Mouse (Mus musculus): ENCODE data around the gene Mras. TPM values are rescaled to one million over a fixed set of nuclear protein-coding genes. Genes with fewer than 3 reads are reported as not detected.

Gene Mras
- polyA plus RNA-seq, 1 experiment from 2014 or later = 6.9 TPM

GRCm38 (mm10) chr9:99357561-99357920, 79.6 kb downstream of the Mras start:
- Histone ChIP-seq H3K36me3 (ENCODE audit: control insufficient read depth, insufficient read depth, low read length) (no peaks in the 10 kb centered on the region), H3K27me3 (replicated peaks; ENCODE audit: control insufficient read depth, insufficient read depth, low read length) (peaks cover 31% of the 10 kb centered on the region), H3K4me3 (ENCODE audit: low read length) (peak overlapping the region; percentile 53), H3K4me2 (ENCODE audit: low read depth, low read length) (peak overlapping the region; percentile 99), H3K9ac (ENCODE audit: low read depth, low read length) (peak overlapping the region; percentile 63), H3K4me1 (ENCODE audit: control insufficient read depth, insufficient read depth, low read length) (peaks cover 6% of the 10 kb centered on the region; the same call in 1 of the 2 replicates), H3K27ac (ENCODE audit: low read length) (no peak overlapping the region), H3K9me3 (ENCODE audit: control insufficient read depth, low read length) (no peaks in the 10 kb centered on the region)
- WGBS = 5% methylated on average over 19 of the region's 19 CpGs
- ATAC-seq = peak; percentile 29

- peaks cover 31% of the 10 kb centered on the region for H3K27me3 ChIP-seq (replicated peaks; ENCODE audit: control insufficient read depth, insufficient read depth, low read length)
- ATAC-seq = no peak
- no peak overlapping the region for H3K27ac ChIP-seq (ENCODE audit: low read length)
- 41% methylated on average over 5 of the region's 5 CpGs for WGBS
- H3K4me1 ChIP-seq (ENCODE audit: control insufficient read depth, insufficient read depth, low read length) = peaks cover 6% of the 10 kb centered on the region; the same call in 1 of the 2 replicates
- no peaks in the 10 kb centered on the region for H3K36me3 ChIP-seq (ENCODE audit: control insufficient read depth, insufficient read depth, low read length)
- H3K9ac ChIP-seq (ENCODE audit: low read depth, low read length) = no peak overlapping the region
- H3K4me2 ChIP-seq (ENCODE audit: low read depth, low read length) = no peak overlapping the region
- H3K4me3 ChIP-seq (ENCODE audit: low read length) = no peak overlapping the region
- H3K9me3 ChIP-seq (ENCODE audit: control insufficient read depth, low read length) = no peaks in the 10 kb centered on the region
Observed at GRCm38 (mm10) chr9:99355971-99356370, 81.2 kb downstream of the Mras start.

- H3K4me2 ChIP-seq (ENCODE audit: low read depth, low read length) = no peak overlapping the region
- WGBS = 61% methylated on average over 5 of the region's 5 CpGs
- H3K36me3 ChIP-seq (ENCODE audit: control insufficient read depth, insufficient read depth, low read length) = no peaks in the 10 kb centered on the region
- peaks cover 6% of the 10 kb centered on the region; the same call in 1 of the 2 replicates for H3K4me1 ChIP-seq (ENCODE audit: control insufficient read depth, insufficient read depth, low read length)
- no peak overlapping the region for H3K4me3 ChIP-seq (ENCODE audit: low read length)
- no peaks in the 10 kb centered on the region for H3K9me3 ChIP-seq (ENCODE audit: control insufficient read depth, low read length)
- H3K27me3 ChIP-seq (replicated peaks; ENCODE audit: control insufficient read depth, insufficient read depth, low read length) = peaks cover 31% of the 10 kb centered on the region
- ATAC-seq = no peak
- H3K9ac ChIP-seq (ENCODE audit: low read depth, low read length) = no peak overlapping the region
- H3K27ac ChIP-seq (ENCODE audit: low read length) = no peak overlapping the region
Observed at GRCm38 (mm10) chr9:99354796-99355195, 82.4 kb downstream of the Mras start.

- H3K4me1 ChIP-seq (ENCODE audit: control insufficient read depth, insufficient read depth, low read length) = peaks cover 6% of the 10 kb centered on the region; the same call in 1 of the 2 replicates
- no peak for ATAC-seq
- no peaks in the 10 kb centered on the region for H3K9me3 ChIP-seq (ENCODE audit: control insufficient read depth, low read length)
- WGBS = 63% methylated on average over 6 of the region's 6 CpGs
- H3K36me3 ChIP-seq (ENCODE audit: control insufficient read depth, insufficient read depth, low read length) = no peaks in the 10 kb centered on the region
- H3K27me3 ChIP-seq (replicated peaks; ENCODE audit: control insufficient read depth, insufficient read depth, low read length) = peaks cover 25% of the 10 kb centered on the region
- H3K27ac ChIP-seq (ENCODE audit: low read length) = no peak overlapping the region
- no peak overlapping the region for H3K4me3 ChIP-seq (ENCODE audit: low read length)
- H3K4me2 ChIP-seq (ENCODE audit: low read depth, low read length) = no peak overlapping the region
- H3K9ac ChIP-seq (ENCODE audit: low read depth, low read length) = no peak overlapping the region
Observed at GRCm38 (mm10) chr9:99353390-99353789, 83.8 kb downstream of the Mras start.

GRCm38 (mm10) chr9:99352964-99353363, 84.2 kb downstream of the Mras start:
- Histone ChIP-seq H3K9me3 (ENCODE audit: control insufficient read depth, low read length) (no peaks in the 10 kb centered on the region), H3K27ac (ENCODE audit: low read length) (no peak overlapping the region), H3K4me1 (ENCODE audit: control insufficient read depth, insufficient read depth, low read length) (peaks cover 6% of the 10 kb centered on the region; the same call in 1 of the 2 replicates), H3K4me3 (ENCODE audit: low read length) (no peak overlapping the region), H3K36me3 (ENCODE audit: control insufficient read depth, insufficient read depth, low read length) (no peaks in the 10 kb centered on the region), H3K4me2 (ENCODE audit: low read depth, low read length) (no peak overlapping the region), H3K9ac (ENCODE audit: low read depth, low read length) (no peak overlapping the region), H3K27me3 (replicated peaks; ENCODE audit: control insufficient read depth, insufficient read depth, low read length) (peaks cover 20% of the 10 kb centered on the region)
- WGBS = 62% methylated on average over 4 of the region's 4 CpGs
- ATAC-seq = no peak

GRCm38 (mm10) chr9:99345351-99345792, 91.8 kb downstream of the Mras start:
- whole genome bisulfite sequencing = 31% methylated on average over 4 of the region's 4 CpGs
- Histone ChIP-seq H3K27ac (ENCODE audit: low read length) (no peak overlapping the region), H3K4me2 (ENCODE audit: low read depth, low read length) (no peak overlapping the region), H3K9ac (ENCODE audit: low read depth, low read length) (no peak overlapping the region), H3K36me3 (ENCODE audit: control insufficient read depth, insufficient read depth, low read length) (no peaks in the 10 kb centered on the region), H3K4me1 (ENCODE audit: control insufficient read depth, insufficient read depth, low read length) (no peaks in the 10 kb centered on the region), H3K4me3 (ENCODE audit: low read length) (no peak overlapping the region), H3K27me3 (replicated peaks; ENCODE audit: control insufficient read depth, insufficient read depth, low read length) (no peaks in the 10 kb centered on the region), H3K9me3 (ENCODE audit: control insufficient read depth, low read length) (no peaks in the 10 kb centered on the region)
- ATAC-seq = no peak

- Histone ChIP-seq H3K4me3 (ENCODE audit: low read length) (no peak overlapping the region), H3K36me3 (ENCODE audit: control insufficient read depth, insufficient read depth, low read length) (no peaks in the 10 kb centered on the region), H3K4me2 (ENCODE audit: low read depth, low read length) (no peak overlapping the region), H3K9me3 (ENCODE audit: control insufficient read depth, low read length) (no peaks in the 10 kb centered on the region), H3K4me1 (ENCODE audit: control insufficient read depth, insufficient read depth, low read length) (no peaks in the 10 kb centered on the region), H3K27ac (ENCODE audit: low read length) (no peak overlapping the region), H3K27me3 (replicated peaks; ENCODE audit: control insufficient read depth, insufficient read depth, low read length) (no peaks in the 10 kb centered on the region), H3K9ac (ENCODE audit: low read depth, low read length) (no peak overlapping the region)
- 50% methylated on average over 3 of the region's 3 CpGs for WGBS
- ATAC-seq = peak; percentile 28; the same call in 1 of the 2 replicates
Observed at GRCm38 (mm10) chr9:99341600-99341999, 95.6 kb downstream of the Mras start.

GRCm38 (mm10) chr9:99340126-99340525, 97.1 kb downstream of the Mras start:
- no peaks in the 10 kb centered on the region for H3K27me3 ChIP-seq (replicated peaks; ENCODE audit: control insufficient read depth, insufficient read depth, low read length)
- H3K9me3 ChIP-seq (ENCODE audit: control insufficient read depth, low read length) = no peaks in the 10 kb centered on the region
- H3K4me3 ChIP-seq (ENCODE audit: low read length) = no peak overlapping the region
- no peak for ATAC-seq
- 67% methylated on average over 12 of the region's 12 CpGs for WGBS
- no peaks in the 10 kb centered on the region for H3K4me1 ChIP-seq (ENCODE audit: control insufficient read depth, insufficient read depth, low read length)
- H3K4me2 ChIP-seq (ENCODE audit: low read depth, low read length) = no peak overlapping the region
- H3K27ac ChIP-seq (ENCODE audit: low read length) = no peak overlapping the region
- no peak overlapping the region for H3K9ac ChIP-seq (ENCODE audit: low read depth, low read length)
- no peaks in the 10 kb centered on the region for H3K36me3 ChIP-seq (ENCODE audit: control insufficient read depth, insufficient read depth, low read length)

GRCm38 (mm10) chr9:99339182-99339581, 98.0 kb downstream of the Mras start:
- Histone ChIP-seq H3K9ac (ENCODE audit: low read depth, low read length) (no peak overlapping the region), H3K27me3 (replicated peaks; ENCODE audit: control insufficient read depth, insufficient read depth, low read length) (no peaks in the 10 kb centered on the region), H3K36me3 (ENCODE audit: control insufficient read depth, insufficient read depth, low read length) (no peaks in the 10 kb centered on the region), H3K4me2 (ENCODE audit: low read depth, low read length) (no peak overlapping the region), H3K27ac (ENCODE audit: low read length) (no peak overlapping the region), H3K4me1 (ENCODE audit: control insufficient read depth, insufficient read depth, low read length) (no peaks in the 10 kb centered on the region), H3K9me3 (ENCODE audit: control insufficient read depth, low read length) (no peaks in the 10 kb centered on the region), H3K4me3 (ENCODE audit: low read length) (no peak overlapping the region)
- WGBS = 87% methylated on average over 1 of the region's 1 CpGs
- no peak for ATAC-seq

GRCm38 (mm10) chr9:99338293-99338692, 98.9 kb downstream of the Mras start:
- 72% methylated on average over 1 of the region's 1 CpGs for WGBS
- H3K27me3 ChIP-seq (replicated peaks; ENCODE audit: control insufficient read depth, insufficient read depth, low read length) = no peaks in the 10 kb centered on the region
- H3K27ac ChIP-seq (ENCODE audit: low read length) = no peak overlapping the region
- no peaks in the 10 kb centered on the region for H3K9me3 ChIP-seq (ENCODE audit: control insufficient read depth, low read length)
- H3K4me3 ChIP-seq (ENCODE audit: low read length) = no peak overlapping the region
- ATAC-seq = no peak
- no peak overlapping the region for H3K9ac ChIP-seq (ENCODE audit: low read depth, low read length)
- H3K4me1 ChIP-seq (ENCODE audit: control insufficient read depth, insufficient read depth, low read length) = no peaks in the 10 kb centered on the region
- H3K4me2 ChIP-seq (ENCODE audit: low read depth, low read length) = no peak overlapping the region
- H3K36me3 ChIP-seq (ENCODE audit: control insufficient read depth, insufficient read depth, low read length) = no peaks in the 10 kb centered on the region

All from intestine, embryonic 16.5 days (tissue).